Mouse (Mus musculus): ENCODE results near the gene Fbxw25.
"Not testable (repeated sequence)": the region's sequence is repeated elsewhere in the genome, so short reads cannot be mapped to it uniquely, and the experiment has no call there.

Gene Fbxw25

GRCm38 (mm10) chr9:109664552-109664951 is at the start of gene Fbxw25:
TSS of gene Fbxw25 (minus strand) at chr9:109664652.
- not testable (repeated sequence) for DNase-seq (ENCODE audit: low spot score)

GRCm38 (mm10) chr9:109702600-109702999 is 38.1 kb upstream of the Fbxw25 start, which contains the start of gene Fbxw18:
TSS of gene Fbxw18 (minus strand) at chr9:109702700.
- DNase-seq (ENCODE audit: low spot score): not testable (repeated sequence)

- no peak for DNase-seq (ENCODE audit: low spot score)
Observed at GRCm38 (mm10) chr9:109685299-109685698, 20.8 kb upstream of the Fbxw25 start.

GRCm38 (mm10) chr9:109625957-109626356 is 38.5 kb downstream of the Fbxw25 start, which contains the start of gene Fbxw24:
TSS of gene Fbxw24 (minus strand) at chr9:109626057.
- DNase-seq (ENCODE audit: low spot score): not testable (repeated sequence)

- DNase-seq (ENCODE audit: low spot score): not testable (repeated sequence)
Observed at GRCm38 (mm10) chr9:109606837-109607236, 57.6 kb downstream of the Fbxw25 start.

- not testable (repeated sequence) for DNase-seq (ENCODE audit: low spot score)
Observed at GRCm38 (mm10) chr9:109602128-109602527, 62.3 kb downstream of the Fbxw25 start.

GRCm38 (mm10) chr9:109597226-109597625 is 67.2 kb downstream of the Fbxw25 start:
- no peak for DNase-seq (ENCODE audit: low spot score)

Measured in yolk sac, embryonic 10.5 days (tissue).